Mouse (Mus musculus) heart, adult 2 months (tissue): ENCODE data around the gene Hdgfl3.

Source experiments
- CTCF ChIP-seq: fragments of 200-600 bp; IDR thresholded peaks from 2 replicates; pipeline ENCODE4 v1.8.1; 2022; ENCODE audit warnings: antibody characterized with exemption, mild to moderate bottlenecking, moderate library complexity
- EP300 ChIP-seq: fragments of 200-500 bp; IDR thresholded peaks from 2 replicates; pipeline ENCODE4 v1.6.1; 2011; ENCODE audit warnings: low read depth, low read length, control low read depth; ENCODE audit not compliant: insufficient read depth

DNA sequence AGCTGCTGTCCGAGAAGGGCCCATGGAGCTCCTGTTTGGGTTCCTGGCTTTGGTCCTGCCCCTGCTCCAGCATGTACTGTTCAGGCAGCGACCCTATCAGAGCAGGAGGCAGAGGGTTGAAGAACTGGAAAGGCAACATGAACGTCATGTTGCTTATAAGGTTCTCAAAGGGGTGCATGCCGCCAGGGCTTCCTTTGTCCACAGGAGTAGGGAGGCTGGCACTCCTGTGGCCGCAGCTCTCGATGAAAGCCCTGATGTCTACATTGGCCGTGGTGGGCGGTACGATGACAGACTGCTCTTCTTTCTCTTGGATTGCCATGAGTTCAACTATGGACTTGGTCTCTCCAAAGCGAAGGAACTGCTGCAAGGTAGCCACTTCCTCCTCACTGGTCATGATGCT, 40.3 kb upstream of the Hdgfl3 start:
- TF ChIP-seq CTCF (no peak), EP300 (no peak)
